In genomic region chr7:133120221-133120751, GRCm38 (mm10) we compare ENCODE assay signal across 7 mouse cellular contexts. TPM values are rescaled to one million over a fixed set of nuclear protein-coding genes. Genes with fewer than 3 reads are reported as not detected.
A peak's percentile ranks its signal among the peaks of the same experiment; 100 is the strongest.
DNase-seq lines count a peak whose midpoint lies in the region; ATAC-seq and TF ChIP-seq lines count a peak whose summit lies in the region.

No protein-coding gene starts in this region.

- H3K27ac ChIP-seq in lung, postnatal 0 days (ENCODE audit: low read length), result no peak overlapping the region
- H3K27ac ChIP-seq in forebrain, embryonic 15.5 days (replicated peaks), result no peak overlapping the region
- H3K27ac ChIP-seq in liver, embryonic 15.5 days (replicated peaks), result no peak overlapping the region

- TF ChIP-seq EP300 in lung, postnatal 0 days (IDR thresholded peaks at IDR 0.05), result no peak

- DNase-seq in lung, postnatal 0 days (ENCODE audit: low spot score), result no peak
- no peak for DNase-seq in lung, adult 18-20 months
- DNase-seq in thymus, postnatal 25 days, result no peak
- DNase-seq in urinary bladder, adult 18-20 months (ENCODE audit: low spot score in 2 of 2), result no peak
- DNase-seq in spleen, postnatal 14 days (ENCODE audit: low spot score in 2 of 2), result no peak

- no peak overlapping the region for H3K9ac ChIP-seq in lung, postnatal 0 days (replicated peaks; ENCODE audit: low read depth)
- H3K9ac ChIP-seq in forebrain, embryonic 15.5 days (replicated peaks), result 0 out of 2 replicates have a peak overlapping the region, but pooled peaks have one; percentile 9
- H3K9ac ChIP-seq in liver, embryonic 15.5 days, result no peak overlapping the region

- 19% methylated on average over 15 of the region's 15 CpGs for WGBS in lung, postnatal 0 days
- 3% methylated on average over 15 of the region's 15 CpGs for WGBS in forebrain, embryonic 15.5 days
- 39% methylated on average over 15 of the region's 15 CpGs for WGBS in liver, embryonic 15.5 days (ENCODE audit: insufficient replicate concordance)

- no peaks in the 10 kb centered on the region for H3K9me3 ChIP-seq in lung, postnatal 0 days (ENCODE audit: low read length)
- H3K9me3 ChIP-seq in forebrain, embryonic 15.5 days, result no peaks in the 10 kb centered on the region
- no peaks in the 10 kb centered on the region for H3K9me3 ChIP-seq in liver, embryonic 15.5 days (replicated peaks)

- H3K27me3 ChIP-seq in lung, postnatal 0 days (replicated peaks; ENCODE audit: insufficient read depth, low read length), result no peaks in the 10 kb centered on the region
- no peaks in the 10 kb centered on the region for H3K27me3 ChIP-seq in forebrain, embryonic 15.5 days
- H3K27me3 ChIP-seq in liver, embryonic 15.5 days, result peaks cover 56% of the 10 kb centered on the region

- H3K36me3 ChIP-seq in lung, postnatal 0 days (ENCODE audit: insufficient read depth, low read length), result no peaks in the 10 kb centered on the region
- no peaks in the 10 kb centered on the region for H3K36me3 ChIP-seq in forebrain, embryonic 15.5 days
- no peaks in the 10 kb centered on the region for H3K36me3 ChIP-seq in liver, embryonic 15.5 days (replicated peaks)

- peak overlapping the region; percentile 91 for H3K4me2 ChIP-seq in lung, postnatal 0 days (replicated peaks; ENCODE audit: low read depth, low read length)
- peak overlapping the region; percentile 99 for H3K4me2 ChIP-seq in forebrain, embryonic 15.5 days (replicated peaks)
- peak overlapping the region; percentile 8; the same call in 1 of the 2 replicates for H3K4me2 ChIP-seq in liver, embryonic 15.5 days

- no peak for TF ChIP-seq CTCF in lung, postnatal 0 days (IDR thresholded peaks at IDR 0.05)

- peaks cover 24% of the 10 kb centered on the region for H3K4me1 ChIP-seq in lung, postnatal 0 days (ENCODE audit: insufficient read depth, low read depth, low read length)
- peaks cover 60% of the 10 kb centered on the region for H3K4me1 ChIP-seq in forebrain, embryonic 15.5 days
- H3K4me1 ChIP-seq in liver, embryonic 15.5 days (replicated peaks), result peaks cover 62% of the 10 kb centered on the region

- ATAC-seq in lung, postnatal 0 days, result no peak
- ATAC-seq in forebrain, embryonic 15.5 days (replicated peaks), result no peak
- no peak for ATAC-seq in liver, embryonic 15.5 days (ENCODE audit: insufficient read depth)

- H3K4me3 ChIP-seq in lung, postnatal 0 days (ENCODE audit: low read depth, low read length), result no peak overlapping the region
- H3K4me3 ChIP-seq in forebrain, embryonic 15.5 days, result peak overlapping the region; percentile 97
- no peak overlapping the region for H3K4me3 ChIP-seq in liver, embryonic 15.5 days (replicated peaks)

RNA-seq across cellular contexts. Expression of gene Fgfr2, which starts 2.9 kb away (rescaled TPM):
- 100 and 110 TPM in 2 replicates for polyA plus RNA-seq in lung, postnatal 0 days (2015; fragmentation: Nextera tagmentation; extraction: Ambion mirVana)
- 43.5 and 48.1 TPM in 2 replicates for polyA plus RNA-seq in forebrain, embryonic 15.5 days (2015; fragmentation: Nextera tagmentation; extraction: Ambion mirVana)
- polyA plus RNA-seq in liver, embryonic 15.5 days (2015; fragmentation: Nextera tagmentation; extraction: Ambion mirVana), result 10.5 and 12.0 TPM in 2 replicates

RNA-seq across cellular contexts. Expression of gene Ctbp2, which starts 3.9 kb away (rescaled TPM):
- polyA plus RNA-seq in lung, postnatal 0 days (2015; fragmentation: Nextera tagmentation; extraction: Ambion mirVana), result 45.6 and 51.2 TPM in 2 replicates
- 80.3 and 87.4 TPM in 2 replicates for polyA plus RNA-seq in forebrain, embryonic 15.5 days (2015; fragmentation: Nextera tagmentation; extraction: Ambion mirVana)
- 8.1 and 8.7 TPM in 2 replicates for polyA plus RNA-seq in liver, embryonic 15.5 days (2015; fragmentation: Nextera tagmentation; extraction: Ambion mirVana)

Comparison
In these comparisons a context has a peak if more than half of its experiments do, and no peak if none do; other contexts are left out.
1. H3K4me2 ChIP-seq: peak in every context shown above with its lines; median percentile 99 in forebrain, embryonic 15.5 days; 91 in lung, postnatal 0 days; 8 in liver, embryonic 15.5 days.